Mouse (Mus musculus) embryonic facial prominence, embryonic 10.5 days (tissue): ENCODE data around the gene Ifi211. TPM values are rescaled to one million over a fixed set of nuclear protein-coding genes. Genes with fewer than 3 reads are reported as not detected.
"Not testable (repeated sequence)": the region's sequence is repeated elsewhere in the genome, so short reads cannot be mapped to it uniquely, and the experiment has no call there.

Source experiments
- DNase-seq: peaks from one replicate; pipeline ENCODE4 v3.0.0-alpha.2; 2017; ENCODE audit warnings: low spot score
- H3K27ac ChIP-seq: fragments of 300-500 bp; sonication (generic); replicated peaks from 2 replicates; pipeline ENCODE4 v1.5.1; 2016; ENCODE audit warnings: mild to moderate bottlenecking
- H3K27me3 ChIP-seq: fragments of 300-500 bp; sonication (generic); replicated peaks from 2 replicates; pipeline ENCODE4 v1.6.1; 2016; ENCODE audit warnings: low read depth, mild to moderate bottlenecking; ENCODE audit not compliant: poor library complexity, severe bottlenecking
- H3K36me3 ChIP-seq: fragments of 300-500 bp; sonication (generic); replicated peaks from 2 replicates; pipeline ENCODE4 v1.6.1; 2016; ENCODE audit warnings: mild to moderate bottlenecking, moderate library complexity
- H3K4me1 ChIP-seq: fragments of 300-500 bp; sonication (generic); 2 replicates; pipeline ENCODE4 v1.6.1; 2016
- H3K4me3 ChIP-seq: fragments of 300-500 bp; sonication (generic); 2 replicates; pipeline ENCODE4 v1.5.1; 2016; ENCODE audit warnings: mild to moderate bottlenecking, moderate library complexity
- H3K9me3 ChIP-seq: fragments of 300-500 bp; sonication (generic); 2 replicates; pipeline ENCODE4 v1.6.1; 2016; ENCODE audit warnings: mild to moderate bottlenecking
- WGBS: fragments of 180-500 bp; shearing (Covaris S2); methylation state at CpG from one replicate; pipeline ENCODE4 v1.1.7; 2016; 5-methylcytosine and 5-hydroxymethylcytosine counted together
- polyA plus RNA-seq: library from polyadenylated mRNA; unstranded; fragments of >200 nt; fragmentation: Nextera tagmentation; extraction: Ambion mirVana; gene quantifications from 2 replicates; pipeline ENCODE4 v1.2.1, GENCODE M21; 2016

The Ifi211 gene
- 0.11 TPM in 1 of 2 replicates, not detected in the other for polyA plus RNA-seq

DNA sequence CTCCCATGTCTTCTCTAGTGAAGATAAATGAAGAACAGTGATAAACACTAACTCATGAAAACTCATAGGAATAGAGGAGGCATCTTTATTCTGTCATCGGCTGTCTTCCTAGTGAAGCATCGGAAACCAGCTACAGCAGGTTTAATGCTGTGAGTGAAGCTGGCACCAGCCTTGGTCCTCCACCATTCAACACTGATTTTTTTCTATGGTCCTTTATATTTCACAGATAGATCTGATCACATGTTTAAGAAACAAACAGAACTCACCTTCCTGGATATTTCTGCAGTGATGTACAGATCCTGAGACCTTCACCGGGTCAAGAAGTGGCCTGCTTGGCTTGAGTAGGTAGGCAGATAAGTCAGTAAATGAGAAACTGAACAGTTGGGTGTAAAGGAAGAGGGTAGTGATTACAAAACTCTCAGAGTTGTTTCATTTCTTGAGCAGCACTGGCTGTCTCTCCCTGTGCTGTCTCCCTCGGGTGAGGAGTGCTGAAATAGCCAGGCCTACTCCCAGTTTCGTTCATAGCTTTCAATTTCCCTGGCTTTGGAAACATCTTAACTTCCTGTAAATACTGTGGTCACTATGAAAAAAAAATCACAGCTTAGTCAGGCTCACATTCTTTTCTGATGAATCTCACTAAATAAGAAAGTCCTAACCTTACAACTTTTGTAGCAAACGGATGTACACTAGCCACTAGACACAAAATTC, at the start of gene Ifi211:
Gene Ifi211, minus strand, starts transcription at position 499 of the 708 bp plus-strand sequence.
- not testable (repeated sequence) for DNase-seq, H3K36me3 ChIP-seq, H3K4me1 ChIP-seq, H3K4me3 ChIP-seq, H3K9me3 ChIP-seq, H3K27ac ChIP-seq, H3K27me3 ChIP-seq
- 88% methylated on average over 6 of the region's 6 CpGs for WGBS

DNA sequence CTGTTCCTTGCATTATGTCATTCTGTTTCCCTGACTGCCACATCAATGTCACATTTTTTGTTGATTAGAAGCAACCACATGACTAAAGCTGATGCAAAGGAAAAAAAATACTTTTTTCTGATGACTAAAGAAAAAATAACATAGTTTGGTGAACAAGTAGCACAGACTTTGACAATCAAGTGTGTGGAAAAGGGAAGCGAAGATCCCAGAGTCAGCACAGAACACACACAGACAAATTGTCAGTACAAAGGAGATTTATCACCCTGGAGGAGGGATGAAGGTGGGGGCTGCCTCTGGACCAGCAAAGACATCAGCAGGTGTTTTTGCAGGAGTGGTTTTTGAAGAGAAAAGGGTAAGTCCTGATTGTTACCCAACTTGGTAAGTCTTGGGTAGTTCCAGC, 48.6 kb upstream of the Ifi211 start:
- not testable (repeated sequence) for H3K27me3 ChIP-seq, H3K36me3 ChIP-seq, H3K4me3 ChIP-seq, H3K27ac ChIP-seq, H3K4me1 ChIP-seq, H3K9me3 ChIP-seq, DNase-seq
- 85% methylated on average over 1 of the region's 1 CpGs for WGBS

DNA sequence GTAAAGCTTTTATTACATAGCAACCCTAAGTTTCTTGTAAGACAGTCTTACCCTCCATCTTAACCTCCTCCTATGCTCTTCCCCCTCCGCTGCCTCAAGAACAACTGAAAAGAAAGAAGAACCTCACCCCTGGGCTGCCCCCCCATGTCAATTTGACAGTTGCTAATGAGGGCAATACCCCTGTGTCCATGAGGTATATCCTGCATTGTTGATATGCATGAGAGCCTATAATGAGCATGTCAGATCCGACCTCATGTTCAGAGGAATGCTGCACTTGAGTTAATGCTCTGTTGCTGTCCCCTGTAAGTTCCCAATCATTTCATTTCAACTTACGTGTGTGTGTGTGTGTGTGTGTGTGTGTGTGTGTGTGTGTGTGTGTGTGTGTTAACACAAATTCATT, 47.2 kb upstream of the Ifi211 start:
- 71% methylated on average over 3 of the region's 3 CpGs for WGBS
- not testable (repeated sequence) for H3K27ac ChIP-seq, H3K36me3 ChIP-seq, H3K4me1 ChIP-seq, H3K9me3 ChIP-seq, H3K27me3 ChIP-seq, H3K4me3 ChIP-seq, DNase-seq

DNA sequence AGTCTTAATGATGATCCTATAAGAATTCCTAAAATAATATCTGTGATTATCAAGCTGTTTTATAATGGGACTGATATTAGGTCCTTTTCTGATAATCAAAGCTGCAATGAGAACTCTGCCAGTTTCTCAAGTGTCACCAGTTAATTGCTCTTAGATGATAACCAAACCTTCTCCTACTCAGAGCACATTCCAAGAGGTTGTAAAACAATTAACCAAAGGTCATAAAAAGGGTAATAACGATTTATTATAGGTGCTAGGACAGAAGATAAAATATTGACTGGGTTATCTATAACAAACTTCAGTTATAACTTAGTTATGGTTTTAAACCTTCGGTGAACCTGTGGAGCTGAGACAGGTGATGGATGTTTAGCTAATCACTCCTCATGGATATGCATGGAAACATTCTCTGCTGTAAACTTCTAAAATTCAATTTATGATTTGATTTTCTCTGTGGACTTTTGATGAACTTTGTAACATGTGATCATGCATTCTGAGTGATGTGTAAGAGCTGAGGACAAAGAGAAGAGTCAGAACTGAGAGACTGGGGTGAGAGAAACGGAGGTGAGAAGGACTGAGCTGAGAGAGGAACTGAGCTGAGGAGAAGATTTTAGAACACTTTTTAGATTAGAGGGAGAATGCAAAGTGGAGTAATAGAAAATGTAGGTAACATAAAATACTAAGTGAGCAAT, 43.1 kb upstream of the Ifi211 start:
- H3K9me3 ChIP-seq, H3K27ac ChIP-seq, H3K27me3 ChIP-seq, H3K36me3 ChIP-seq, H3K4me3 ChIP-seq, H3K4me1 ChIP-seq, DNase-seq: not testable (repeated sequence)
- WGBS, result 78% methylated on average over 3 of the region's 3 CpGs

DNA sequence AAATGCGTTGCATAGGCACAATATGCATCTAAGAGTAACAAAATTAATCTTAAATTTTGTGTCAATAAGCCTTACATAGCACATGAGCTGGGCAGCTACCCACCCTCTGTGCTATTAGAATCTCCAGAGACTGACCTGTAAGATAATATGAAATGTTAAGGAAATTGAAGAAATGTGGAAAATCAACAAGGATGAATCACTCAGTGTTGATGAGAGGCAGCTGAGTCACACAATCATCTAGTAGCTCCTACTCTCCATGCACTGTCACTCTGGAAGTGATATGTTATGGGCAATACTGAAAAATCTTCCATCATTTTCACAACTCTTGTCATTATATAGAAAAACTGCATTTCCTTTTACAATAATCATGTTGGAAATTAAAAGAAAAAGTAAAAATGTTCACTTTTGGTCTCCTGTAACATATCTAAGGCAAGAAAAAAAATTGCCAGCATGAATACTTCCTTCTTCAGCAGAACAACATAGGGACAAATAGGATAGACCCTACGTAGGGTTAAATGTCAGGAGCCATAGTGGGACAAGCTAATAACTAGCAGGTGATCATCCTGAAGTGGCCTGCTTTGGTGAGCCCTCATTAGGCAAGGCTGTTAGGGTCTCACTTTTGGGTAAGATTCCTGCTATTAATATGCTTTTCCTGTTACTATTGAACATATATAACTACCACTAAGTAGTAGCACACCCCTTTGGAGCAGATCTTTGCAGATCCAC, 42.4 kb upstream of the Ifi211 start:
- no peaks in the 10 kb centered on the region for H3K36me3 ChIP-seq
- no peak for DNase-seq
- no peaks in the 10 kb centered on the region for H3K27me3 ChIP-seq
- H3K27ac ChIP-seq, result no peak overlapping the region
- no peaks in the 10 kb centered on the region for H3K9me3 ChIP-seq
- 81% methylated on average over 2 of the region's 2 CpGs for WGBS
- H3K4me1 ChIP-seq, result no peaks in the 10 kb centered on the region
- H3K4me3 ChIP-seq, result no peak overlapping the region

DNA sequence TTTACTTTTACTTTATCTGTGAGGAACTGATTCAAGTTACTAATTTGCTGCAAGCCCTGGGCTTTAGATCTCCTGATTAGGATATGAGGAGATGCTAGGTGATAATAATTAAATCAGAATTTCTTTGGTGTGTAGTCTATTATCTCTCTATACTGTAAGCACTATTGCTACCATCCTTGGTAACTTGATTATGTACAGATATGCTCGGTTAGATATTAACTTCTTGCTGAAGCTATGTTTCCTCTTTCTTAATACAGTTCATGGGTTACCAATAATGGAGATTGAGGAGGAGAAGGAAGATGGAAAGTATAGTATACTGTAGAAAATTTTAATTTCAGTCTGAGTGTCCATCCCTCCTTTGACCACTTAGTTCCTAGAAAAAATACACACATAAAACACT, 40.7 kb upstream of the Ifi211 start:
- Histone ChIP-seq H3K27ac (no peak overlapping the region), H3K9me3 (no peaks in the 10 kb centered on the region), H3K27me3 (no peaks in the 10 kb centered on the region), H3K36me3 (no peaks in the 10 kb centered on the region), H3K4me1 (no peaks in the 10 kb centered on the region), H3K4me3 (no peak overlapping the region)
- DNase-seq, result no peak
- 89% methylated on average over 1 of the region's 1 CpGs for WGBS

DNA sequence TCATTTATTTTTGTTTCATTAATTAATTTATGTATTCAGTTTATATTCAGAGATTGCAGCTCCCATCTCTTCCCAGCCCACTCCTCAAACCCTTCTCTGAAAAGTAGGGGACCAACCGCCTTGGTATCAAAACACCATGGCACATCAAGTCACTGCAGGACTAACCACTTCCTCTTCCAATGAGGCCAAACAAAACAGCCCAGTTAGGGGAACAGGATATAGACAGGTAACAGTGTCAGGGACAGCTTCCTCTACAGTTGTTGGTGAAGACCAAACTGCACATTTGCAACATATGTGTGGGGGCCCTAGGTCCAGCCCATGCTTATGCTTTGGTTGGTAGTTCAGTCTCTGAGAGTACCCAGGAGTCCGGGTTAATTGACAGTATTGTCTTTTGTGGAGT, 36.2 kb upstream of the Ifi211 start:
- DNase-seq, H3K27ac ChIP-seq, H3K4me3 ChIP-seq, H3K27me3 ChIP-seq, H3K9me3 ChIP-seq, H3K36me3 ChIP-seq, H3K4me1 ChIP-seq: not testable (repeated sequence)
- WGBS, result 80% methylated on average over 2 of the region's 2 CpGs

DNA sequence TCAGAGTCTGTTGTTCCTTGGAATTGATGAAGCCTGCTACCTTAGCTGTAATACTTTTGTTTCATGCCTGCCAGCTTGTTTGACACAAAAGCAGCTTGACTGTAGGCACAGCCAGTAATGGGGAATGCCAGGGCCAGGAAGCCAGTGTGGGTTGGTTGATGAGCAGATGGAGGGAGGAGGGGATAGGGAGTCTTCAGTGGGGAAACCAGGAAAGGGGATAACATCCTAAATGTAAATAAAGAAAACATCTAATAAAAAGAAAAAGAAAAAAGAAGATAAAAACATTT, 29.9 kb upstream of the Ifi211 start:
- not testable (repeated sequence) for H3K4me3 ChIP-seq, H3K9me3 ChIP-seq, H3K36me3 ChIP-seq, H3K27me3 ChIP-seq, H3K27ac ChIP-seq, DNase-seq, H3K4me1 ChIP-seq

DNA sequence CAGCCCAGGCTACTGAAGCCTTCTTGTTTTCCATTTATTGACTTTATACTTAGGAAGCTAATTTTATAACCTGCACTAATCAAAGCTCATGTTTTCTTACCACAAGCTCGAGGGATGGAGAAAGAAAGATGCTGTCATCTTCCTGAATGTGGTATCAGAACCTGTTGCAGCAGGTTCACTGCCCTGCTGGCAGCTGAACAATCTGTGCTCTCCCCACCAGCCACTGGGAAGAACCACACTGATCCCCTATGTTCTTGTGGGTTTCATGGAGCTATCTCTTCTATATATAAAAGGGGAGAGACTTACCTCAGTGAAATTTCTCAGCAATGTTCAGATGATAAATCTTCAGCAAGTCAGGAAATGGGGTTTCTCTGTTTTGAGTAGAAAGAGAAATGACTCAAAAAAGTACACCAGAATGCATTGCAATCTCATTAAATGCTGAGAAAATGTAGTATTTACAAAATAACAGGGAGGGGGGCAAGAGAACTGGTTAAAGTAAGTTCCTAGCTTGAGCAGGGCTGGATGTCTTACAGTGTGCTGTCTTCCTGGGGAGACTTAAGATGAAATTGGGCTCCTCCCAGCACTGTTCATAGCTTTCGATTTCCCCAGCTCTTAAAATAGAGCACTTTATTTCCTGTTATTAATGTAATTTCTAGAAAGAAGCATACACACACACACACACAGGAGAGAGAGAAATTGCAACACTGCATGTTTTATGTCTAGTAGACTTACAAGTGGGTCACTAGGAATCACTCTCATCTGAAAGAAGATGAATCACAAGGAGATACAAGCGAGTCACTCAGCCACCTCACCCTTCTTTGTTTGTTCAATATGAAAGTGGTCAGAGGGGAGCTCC, 29.3 kb upstream of the Ifi211 start, which contains the start of the genes Mndal and Ifi203:
Gene Mndal, minus strand, starts transcription at position 568 of the 856 bp plus-strand sequence.
Gene Ifi203, minus strand, starts transcription at position 749 of the 856 bp plus-strand sequence.
- H3K27ac ChIP-seq, DNase-seq, H3K27me3 ChIP-seq, H3K4me3 ChIP-seq, H3K36me3 ChIP-seq, H3K4me1 ChIP-seq, H3K9me3 ChIP-seq: not testable (repeated sequence)
- WGBS, result 78% methylated on average over 3 of the region's 3 CpGs

DNA sequence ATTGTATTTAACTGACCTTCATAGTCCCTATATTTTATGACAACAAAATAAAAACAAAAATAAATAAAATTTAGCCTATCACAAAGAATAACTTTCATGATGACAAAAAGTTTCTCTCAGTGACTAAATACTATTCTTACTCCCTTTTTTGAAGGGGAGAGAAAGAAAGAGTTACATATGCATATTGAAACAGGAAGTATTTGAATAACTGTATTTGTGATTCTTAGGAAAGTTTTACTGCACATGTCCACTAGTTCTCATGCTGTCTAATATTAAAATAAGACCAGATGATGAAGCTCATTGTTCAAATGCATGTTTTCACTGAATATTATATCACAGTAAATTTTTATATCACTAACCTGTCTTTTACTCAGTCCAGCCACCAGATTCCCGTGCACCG, 28.7 kb upstream of the Ifi211 start:
- not testable (repeated sequence) for DNase-seq, H3K4me1 ChIP-seq, H3K4me3 ChIP-seq, H3K27me3 ChIP-seq, H3K36me3 ChIP-seq, H3K9me3 ChIP-seq, H3K27ac ChIP-seq
- 87% methylated on average over 2 of the region's 2 CpGs for WGBS

DNA sequence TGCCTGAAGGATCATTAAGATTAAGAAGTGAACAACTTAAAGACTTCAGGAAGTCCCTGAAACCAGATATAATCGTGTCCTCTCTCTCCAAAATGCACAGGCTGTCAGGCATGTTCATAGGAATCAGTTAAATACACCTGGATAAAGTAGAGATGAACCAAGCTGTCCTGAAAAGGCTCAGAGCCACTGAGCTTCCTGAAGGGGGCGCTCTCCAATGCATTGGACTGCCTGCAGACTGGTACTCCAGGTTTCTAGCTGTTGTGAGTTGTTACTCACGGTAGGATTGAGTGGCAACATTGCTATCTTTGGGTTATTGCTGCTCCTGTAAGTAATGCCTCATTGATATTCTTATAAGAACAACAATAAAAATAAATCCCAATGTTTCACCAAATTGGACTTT, 6.4 kb upstream of the Ifi211 start:
- H3K9me3 ChIP-seq, H3K36me3 ChIP-seq, H3K27me3 ChIP-seq, DNase-seq, H3K27ac ChIP-seq, H3K4me3 ChIP-seq, H3K4me1 ChIP-seq: not testable (repeated sequence)
- 60% methylated on average over 3 of the region's 3 CpGs for WGBS

DNA sequence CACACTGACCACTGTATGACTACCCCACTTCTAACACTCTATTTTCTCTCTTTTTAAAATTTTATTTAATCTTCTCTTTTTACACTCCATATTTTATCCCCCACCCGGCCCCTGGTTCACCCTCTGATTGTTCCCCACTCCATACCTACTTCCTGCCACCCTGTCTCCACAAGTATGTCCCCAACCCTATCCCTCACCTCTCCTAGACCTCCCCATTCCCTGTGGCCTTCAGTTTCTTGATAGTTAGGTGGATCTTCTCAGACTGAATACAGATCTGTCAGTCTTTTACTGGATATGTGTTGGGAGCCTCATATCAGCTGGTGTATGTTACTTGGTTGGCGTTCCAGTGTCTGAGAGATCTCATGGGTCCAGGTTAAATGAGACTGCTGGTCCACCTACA, 1.7 kb upstream of the Ifi211 start:
- H3K9me3 ChIP-seq, result no peaks in the 10 kb centered on the region
- H3K36me3 ChIP-seq, result no peaks in the 10 kb centered on the region
- no peaks in the 10 kb centered on the region for H3K4me1 ChIP-seq
- H3K4me3 ChIP-seq, result no peak overlapping the region
- 82% methylated on average over 2 of the region's 2 CpGs for WGBS
- no peak for DNase-seq
- H3K27me3 ChIP-seq, result no peaks in the 10 kb centered on the region
- no peak overlapping the region for H3K27ac ChIP-seq
